ENCODE assay signal across 7 mouse cellular contexts in the genomic region with DNA sequence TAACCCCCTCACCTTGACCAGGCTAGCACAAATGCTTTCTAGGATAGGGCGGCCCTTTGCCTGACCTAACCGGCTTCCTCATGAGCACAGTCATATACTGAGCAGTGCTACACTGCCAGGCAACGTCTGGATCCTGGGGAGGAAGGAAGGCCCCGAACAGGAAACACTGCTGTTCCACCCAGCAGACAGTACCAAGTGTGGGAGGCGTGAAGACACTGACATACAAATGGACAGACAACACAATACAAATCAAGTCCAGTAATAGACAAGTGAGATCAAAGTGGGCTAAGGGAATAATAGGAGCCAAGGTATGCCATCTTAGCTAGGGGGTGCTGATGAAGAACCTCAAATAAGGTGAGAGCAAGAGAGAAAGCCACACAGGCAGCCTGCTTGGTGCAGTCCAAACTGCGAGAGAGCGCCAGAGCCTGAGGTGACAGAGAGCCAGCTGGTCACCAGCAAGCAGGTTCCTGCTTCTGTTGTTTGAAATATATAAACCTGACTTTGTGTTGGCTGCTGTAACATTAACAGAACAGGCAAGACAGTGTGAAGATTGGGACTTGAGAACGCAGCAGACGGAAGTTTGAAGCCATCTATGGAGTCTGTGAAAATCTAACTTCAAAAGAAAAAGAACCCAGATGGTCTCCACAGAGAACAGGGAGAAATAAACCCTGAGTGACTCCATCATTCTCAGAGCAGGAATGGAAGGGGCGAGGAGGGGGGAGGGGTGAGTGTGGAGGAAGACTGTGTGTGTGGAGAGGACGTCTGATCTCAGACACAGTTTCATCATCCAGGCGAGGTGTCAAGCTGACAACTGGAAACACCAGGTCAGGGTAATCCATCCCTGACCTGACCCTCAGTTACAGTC. TPM values are rescaled to one million over a fixed set of nuclear protein-coding genes. Genes with fewer than 3 reads are reported as not detected.
DNase-seq lines count a peak whose midpoint lies in the region; ATAC-seq lines count a peak whose summit lies in the region.

No protein-coding gene starts in this region.

- no peak overlapping the region for H3K4me2 ChIP-seq in midbrain, embryonic 13.5 days (replicated peaks)

- H3K36me3 ChIP-seq in midbrain, embryonic 10.5 days = peaks cover 61% of the 10 kb centered on the region
- peaks cover 42% of the 10 kb centered on the region for H3K36me3 ChIP-seq in midbrain, embryonic 13.5 days

- no peak overlapping the region for H3K4me3 ChIP-seq in midbrain, embryonic 10.5 days
- H3K4me3 ChIP-seq in midbrain, embryonic 13.5 days (replicated peaks) = no peak overlapping the region

- peak overlapping the region; percentile 79 for H3K27ac ChIP-seq in midbrain, embryonic 10.5 days (replicated peaks)
- no peak overlapping the region; the same call in 1 of the 2 replicates for H3K27ac ChIP-seq in midbrain, embryonic 13.5 days

- ATAC-seq in midbrain, embryonic 13.5 days = no peak
- peak; percentile 83 for ATAC-seq in megakaryocyte progenitor cell, adult 5-6 weeks (replicated peaks; ENCODE audit: poor library complexity)

- WGBS in midbrain, embryonic 10.5 days = 85% methylated on average over 12 of the region's 12 CpGs
- 84% methylated on average over 12 of the region's 12 CpGs for WGBS in midbrain, embryonic 13.5 days

- no peak for DNase-seq in midbrain, embryonic 10.5 days (ENCODE audit: low spot score)
- DNase-seq in cerebellum, postnatal 36 days = peak; percentile 58 to 60
- DNase-seq in kidney, adult 9 months = peak; percentile 42
- no peak for DNase-seq in embryo, embryonic 10 days (ENCODE audit: low spot score)
- no peak for DNase-seq in frontal cortex, postnatal 25 days (ENCODE audit: low spot score in 2 of 2)

- H3K27me3 ChIP-seq in midbrain, embryonic 10.5 days (ENCODE audit: low read depth, poor library complexity, severe bottlenecking) = no peaks in the 10 kb centered on the region
- H3K27me3 ChIP-seq in midbrain, embryonic 13.5 days = no peaks in the 10 kb centered on the region

- peaks cover 33% of the 10 kb centered on the region for H3K4me1 ChIP-seq in midbrain, embryonic 10.5 days
- H3K4me1 ChIP-seq in midbrain, embryonic 13.5 days (replicated peaks) = peaks cover 10% of the 10 kb centered on the region

- H3K9ac ChIP-seq in midbrain, embryonic 13.5 days (replicated peaks) = no peak overlapping the region

- no peaks in the 10 kb centered on the region for H3K9me3 ChIP-seq in midbrain, embryonic 10.5 days (replicated peaks)
- H3K9me3 ChIP-seq in midbrain, embryonic 13.5 days = no peaks in the 10 kb centered on the region

RNA-seq across cellular contexts. Expression of a gene that starts 28.6 kb away (rescaled TPM):
- 0.54 and 0.68 TPM in 2 replicates for polyA plus RNA-seq in midbrain, embryonic 10.5 days (2016; fragmentation: Nextera tagmentation; extraction: Ambion mirVana)
- polyA plus RNA-seq in midbrain, embryonic 13.5 days (2015; fragmentation: Nextera tagmentation; extraction: Ambion mirVana) = 0.27 and 0.34 TPM in 2 replicates
- total RNA-seq in megakaryocyte progenitor cell, adult 5-6 weeks (2015) = not detected in 2 replicates
- not detected in 2 replicates for total RNA-seq in megakaryocyte progenitor cell, adult 5-6 weeks (2017)

Comparison
In these comparisons a context has a peak if more than half of its experiments do, and no peak if none do; other contexts are left out.
1. DNase-seq: peak in cerebellum, postnatal 36 days (2 of 2) and kidney, adult 9 months (single experiment); none in midbrain, embryonic 10.5 days (single experiment), embryo, embryonic 10 days (single experiment) and frontal cortex, postnatal 25 days (0 of 2).